ENCODE assay signal across 8 mouse cellular contexts in the genomic region with DNA sequence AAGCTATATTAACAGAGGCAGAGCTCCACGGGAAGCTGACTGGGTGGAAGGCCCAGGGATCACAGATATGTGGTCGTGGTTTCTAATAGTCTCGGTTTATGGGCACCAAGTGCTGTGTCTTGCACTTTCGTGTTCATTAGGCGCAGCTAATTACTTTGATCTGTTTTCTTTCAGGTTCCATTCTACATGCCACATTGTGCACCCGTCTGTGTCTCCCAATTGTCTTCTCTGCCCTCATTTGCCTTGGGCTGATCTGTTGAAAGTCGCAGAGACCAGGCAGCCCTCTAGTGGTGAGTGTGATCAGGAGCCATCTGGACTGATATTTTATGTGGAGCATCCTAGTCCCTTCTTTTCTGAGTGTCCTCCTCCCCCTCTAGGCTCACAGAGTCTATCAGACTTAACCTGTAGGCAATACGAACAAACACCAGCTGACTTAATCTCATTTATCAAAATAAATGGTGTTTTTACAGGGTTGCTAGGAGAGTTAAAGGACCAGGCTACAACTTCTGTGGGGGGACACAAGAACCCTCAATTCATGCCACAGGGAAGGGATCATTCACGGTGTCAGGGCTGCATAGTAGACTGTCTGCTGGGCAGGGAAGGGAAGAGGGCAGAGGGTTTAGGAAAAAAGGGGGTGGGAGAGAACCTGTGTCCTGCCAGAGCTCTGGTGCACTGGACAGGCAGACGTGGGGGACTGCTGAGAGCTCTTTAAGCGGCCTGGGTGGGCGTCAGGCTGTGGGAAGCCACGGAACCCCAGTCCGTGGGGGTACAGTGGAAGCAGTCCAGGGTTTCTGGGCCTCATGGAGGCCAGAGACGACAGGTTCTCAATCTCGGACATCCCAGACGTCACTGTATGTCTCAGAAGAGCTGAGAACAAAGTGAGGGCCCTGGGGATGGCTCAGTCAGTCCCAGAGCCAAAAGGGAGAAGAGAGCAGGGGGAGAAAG. TPM values are rescaled to one million over a fixed set of nuclear protein-coding genes. Genes with fewer than 3 reads are reported as not detected.
DNase-seq lines count a peak whose midpoint lies in the region; ATAC-seq and TF ChIP-seq lines count a peak whose summit lies in the region.

No protein-coding gene starts in this region.

- DNase-seq in adrenal gland, adult (ENCODE audit: inconsistent age in 2 of 2, low spot score in 1 of 2) = peak; percentile 45 to 76
- DNase-seq in adrenal gland, adult 8-10 months = no peak
- DNase-seq in 3T3-L1 (ENCODE audit: low read depth, low spot score) = peak; percentile 69
- DNase-seq in forebrain, embryonic 14.5 days (ENCODE audit: low spot score) = peak; percentile 76
- DNase-seq in lung, postnatal 10 days = peak; percentile 70
- DNase-seq in right cerebral cortex, postnatal 36 days (ENCODE audit: low spot score in 2 of 2) = peak; percentile 25 to 32

- TF ChIP-seq POLR2A in bone marrow, adult 2 months (IDR thresholded peaks at IDR 0.05; ENCODE audit: borderline replicate concordance, control insufficient read depth, low read depth, low read length) = no peak

- WGBS in bone marrow, adult 2 months = 65% methylated on average over 17 of the region's 17 CpGs
- WGBS in forebrain, embryonic 14.5 days = 63% methylated on average over 17 of the region's 17 CpGs

- no peaks in the 10 kb centered on the region; the same call in 1 of the 2 replicates for H3K4me1 ChIP-seq in bone marrow, adult 2 months (ENCODE audit: control insufficient read depth, insufficient read depth, low read length)
- no peaks in the 10 kb centered on the region for H3K4me1 ChIP-seq in forebrain, embryonic 14.5 days (ENCODE audit: control insufficient read depth, insufficient read depth, low read length)

- H3K4me3 ChIP-seq in bone marrow, adult 2 months (replicated peaks; ENCODE audit: control insufficient read depth, low read depth, low read length) = no peak overlapping the region
- H3K4me3 ChIP-seq in forebrain, embryonic 14.5 days (ENCODE audit: low read depth, low read length) = no peak overlapping the region

- peak; percentile 78; the same call in 1 of the 2 replicates for ATAC-seq in forebrain, embryonic 14.5 days
- peak; percentile 91 for ATAC-seq in inflammation-experienced regulatory T-cells, adult 6 months

- peak; percentile 55 for TF ChIP-seq CTCF in bone marrow, adult 2 months (IDR thresholded peaks at IDR 0.05; ENCODE audit: control insufficient read depth, insufficient read depth, low read length)

- H3K27ac ChIP-seq in bone marrow, adult 2 months (ENCODE audit: control insufficient read depth, insufficient read depth, low read depth, low read length, poor library complexity) = no peak overlapping the region
- no peak overlapping the region for H3K27ac ChIP-seq in forebrain, embryonic 14.5 days (ENCODE audit: low read depth, low read length)

- H3K4me2 ChIP-seq in forebrain, embryonic 14.5 days (ENCODE audit: low read length) = no peak overlapping the region

- no peaks in the 10 kb centered on the region for H3K36me3 ChIP-seq in forebrain, embryonic 14.5 days (ENCODE audit: control insufficient read depth, insufficient read depth, low read length)

- no peaks in the 10 kb centered on the region for H3K9me3 ChIP-seq in forebrain, embryonic 14.5 days (replicated peaks; ENCODE audit: control insufficient read depth, low read length)

- no peaks in the 10 kb centered on the region for H3K27me3 ChIP-seq in forebrain, embryonic 14.5 days (replicated peaks; ENCODE audit: control insufficient read depth, insufficient read depth, low read length)

- H3K9ac ChIP-seq in forebrain, embryonic 14.5 days (ENCODE audit: low read length) = no peak overlapping the region

RNA-seq across cellular contexts. Expression of gene Ctla4, which starts 18.2 kb away (rescaled TPM):
- total RNA-seq in adrenal gland, adult 8-10 months (2022) = not detected
- not detected in 2 replicates for polyA plus RNA-seq in bone marrow, adult 2 months (2011; ENCODE audit: insufficient read depth, insufficient read length, low replicate concordance, missing spikeins)
- not detected in 2 replicates for polyA plus RNA-seq in forebrain, embryonic 14.5 days (2014; fragmentation: Nextera tagmentation; extraction: Ambion mirVana)
- polyA plus RNA-seq in inflammation-experienced regulatory T-cells, adult 6 months (2017; shearing (Covaris generic)) = 100 to 1,000 TPM; 121 to 243 (median 214) TPM

Comparison
In these comparisons a context has a peak if more than half of its experiments do, and no peak if none do; other contexts are left out.
1. RNA of gene Ctla4, which starts 18.2 kb away (polyA plus RNA-seq): 121 to 243 TPM in inflammation-experienced regulatory T-cells, adult 6 months; not detected in bone marrow, adult 2 months and not detected in forebrain, embryonic 14.5 days; every median in the first group is over 100 times any median in the second.